Mouse (Mus musculus) C2C12 (cell line): ENCODE results near the gene Sgsm3. TPM values are rescaled to one million over a fixed set of nuclear protein-coding genes. Genes with fewer than 3 reads are reported as not detected.

Source experiments
- H3K27me3 ChIP-seq: one replicate; pipeline ENCODE4 v1.6.1; 2011; ENCODE audit not compliant: control insufficient read depth, insufficient read depth, insufficient read length
- H3K36me3 ChIP-seq: one replicate; pipeline ENCODE4 v1.6.1; 2011; ENCODE audit not compliant: control insufficient read depth, insufficient read depth
- H3K4me3 ChIP-seq: one replicate; pipeline ENCODE4 v1.5.1; 2011; ENCODE audit warnings: mild to moderate bottlenecking, control low read depth; ENCODE audit not compliant: poor library complexity, insufficient read depth, severe bottlenecking
- H3K79me2 ChIP-seq: one replicate; pipeline ENCODE4 v1.6.1; 2011; ENCODE audit not compliant: control insufficient read depth, insufficient read depth
- H3K79me3 ChIP-seq: one replicate; pipeline ENCODE4 v1.6.1; 2011; ENCODE audit warnings: low read depth, control low read depth
- H3ac ChIP-seq: one replicate; pipeline ENCODE3; 2011; ENCODE audit warnings: low read depth; ENCODE audit not compliant: control insufficient read depth, insufficient read length
- CEBPB ChIP-seq: IDR thresholded peaks from one replicate; pipeline ENCODE4 v1.6.1; 2011; ENCODE audit warnings: low read depth, mild to moderate bottlenecking, control low read depth, moderate library complexity
- CTCF ChIP-seq: IDR thresholded peaks from one replicate; pipeline ENCODE4 v1.5.1; 2011; ENCODE audit not compliant: control insufficient read depth, insufficient read depth, insufficient read length
- FOSL1 ChIP-seq: IDR thresholded peaks from one replicate; pipeline ENCODE4 v1.8.0; 2011; ENCODE audit warnings: mild to moderate bottlenecking, low read length; ENCODE audit not compliant: poor library complexity, insufficient read depth, severe bottlenecking
- MAX ChIP-seq: IDR thresholded peaks from one replicate; pipeline ENCODE4 v1.6.1; 2011; ENCODE audit warnings: mild to moderate bottlenecking, control low read depth
- MYOD1 ChIP-seq: IDR thresholded peaks from one replicate; pipeline ENCODE4 v1.6.1; 2011; ENCODE audit warnings: low read depth; ENCODE audit not compliant: control insufficient read depth, insufficient read length
- MYOG ChIP-seq: IDR thresholded peaks from one replicate; pipeline ENCODE4 v1.6.1; 2011; ENCODE audit not compliant: control insufficient read depth, insufficient read length; ENCODE audit errors: extremely low read depth
- USF1 ChIP-seq: IDR thresholded peaks from one replicate; pipeline ENCODE4 v1.6.1; 2011; ENCODE audit warnings: low read depth, mild to moderate bottlenecking, control low read depth, moderate library complexity
- polyA plus RNA-seq: library from polyadenylated mRNA; unstranded; fragments of >200 nt; fragmentation: generic; extraction: Trizol; gene quantifications from one replicate; pipeline ENCODE4 v1.2.1, GENCODE M21; 2012; ENCODE audit warnings: missing spikeins

Sgsm3 gene
- polyA plus RNA-seq, 1 experiment: 27.0 TPM

GRCm38 (mm10) chr15:81045336-81045735 is 67.8 kb downstream of the Sgsm3 start:
- Histone ChIP-seq H3K27me3 (no peaks in the 10 kb centered on the region), H3K36me3 (peaks cover 32% of the 10 kb centered on the region), H3K79me2 (peaks cover 85% of the 10 kb centered on the region), H3K4me3 (no peak overlapping the region), H3K79me3 (peaks cover 14% of the 10 kb centered on the region), H3ac (no peak overlapping the region)
- TF ChIP-seq MYOD1 (no peak), MAX (no peak), CTCF (no peak), MYOG (no peak), USF1 (no peak), CEBPB (no peak), FOSL1 (no peak)

GRCm38 (mm10) chr15:81046061-81046460 is 68.5 kb downstream of the Sgsm3 start:
- peaks cover 14% of the 10 kb centered on the region for H3K79me3 ChIP-seq
- peaks cover 86% of the 10 kb centered on the region for H3K79me2 ChIP-seq
- H3K36me3 ChIP-seq: peaks cover 32% of the 10 kb centered on the region
- H3ac ChIP-seq: no peak overlapping the region
- H3K27me3 ChIP-seq: no peaks in the 10 kb centered on the region
- no peak for TF ChIP-seq CEBPB
- TF ChIP-seq MYOD1: no peak
- TF ChIP-seq USF1: no peak
- no peak for TF ChIP-seq MAX
- no peak for TF ChIP-seq MYOG
- TF ChIP-seq FOSL1: no peak
- no peak for TF ChIP-seq CTCF
- no peak overlapping the region for H3K4me3 ChIP-seq

DNA sequence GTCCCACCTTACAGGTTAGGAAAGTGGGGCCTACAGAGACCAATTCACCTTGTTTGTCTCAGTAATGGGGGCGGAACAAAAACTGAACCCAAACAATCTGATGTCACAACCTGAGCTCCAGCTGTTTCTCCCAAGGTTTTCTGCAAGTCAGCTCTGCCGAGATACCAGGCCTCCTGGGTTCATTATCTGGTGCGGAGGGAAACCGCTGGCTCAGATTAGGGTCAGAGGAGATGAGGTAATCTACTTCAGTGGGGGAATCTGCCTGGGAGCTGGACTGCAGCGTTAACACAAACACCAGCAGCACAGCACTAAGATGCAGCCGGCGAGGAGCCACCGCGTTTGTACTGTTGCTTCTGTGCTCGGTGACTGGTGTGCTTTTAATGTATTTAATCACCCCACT is 69.9 kb downstream of the Sgsm3 start:
- no peak overlapping the region for H3ac ChIP-seq
- peaks cover 25% of the 10 kb centered on the region for H3K36me3 ChIP-seq
- peaks cover 15% of the 10 kb centered on the region for H3K79me3 ChIP-seq
- peaks cover 86% of the 10 kb centered on the region for H3K79me2 ChIP-seq
- TF ChIP-seq CTCF (no peak), FOSL1 (no peak), MYOG (no peak), MAX (no peak), MYOD1 (no peak)
- no peak overlapping the region for H3K4me3 ChIP-seq
- H3K27me3 ChIP-seq: no peaks in the 10 kb centered on the region

DNA sequence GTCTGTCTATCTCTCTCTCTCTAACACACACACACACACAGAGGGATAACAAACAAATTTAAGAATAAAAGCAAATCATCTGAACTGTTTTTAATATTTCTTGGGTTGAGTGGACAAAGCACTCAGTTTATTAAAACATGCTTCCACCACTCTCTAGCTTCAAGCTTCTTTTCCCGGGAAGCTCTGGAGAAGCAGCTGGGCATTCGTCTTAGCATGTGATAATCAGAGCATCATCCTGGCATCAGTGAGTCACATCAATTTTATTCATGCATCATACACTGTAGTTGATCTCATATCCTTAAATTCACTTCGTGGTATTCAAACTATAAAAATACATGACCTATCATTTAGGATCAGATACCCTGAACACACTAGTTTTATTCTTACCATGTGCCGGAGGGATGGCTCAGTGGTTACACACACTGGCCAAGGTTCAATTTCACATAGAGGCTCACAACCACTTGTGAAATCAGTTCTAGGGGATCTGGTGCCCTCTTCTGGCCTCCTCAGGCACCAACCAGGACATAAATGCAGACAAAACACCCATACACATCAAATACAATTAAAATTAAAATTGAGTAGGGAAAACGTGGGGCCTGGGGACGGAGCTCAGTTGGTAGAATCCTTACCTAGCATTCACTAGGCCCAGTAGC is 72.0 kb downstream of the Sgsm3 start:
- TF ChIP-seq USF1 (peak; percentile 31), CEBPB (peak; percentile 73), MAX (no peak), MYOD1 (peak; percentile 76), FOSL1 (peak; percentile 22)
- no peak overlapping the region for H3K4me3 ChIP-seq
- peaks cover 8% of the 10 kb centered on the region for H3K36me3 ChIP-seq
- no peaks in the 10 kb centered on the region for H3K27me3 ChIP-seq
- peaks cover 29% of the 10 kb centered on the region for H3K79me3 ChIP-seq
- no peak overlapping the region for H3ac ChIP-seq
- H3K79me2 ChIP-seq: peaks cover 93% of the 10 kb centered on the region

GRCm38 (mm10) chr15:81050488-81050887 is 72.9 kb downstream of the Sgsm3 start:
- Histone ChIP-seq H3K4me3 (no peak overlapping the region), H3K79me3 (peaks cover 38% of the 10 kb centered on the region), H3K36me3 (peaks cover under 1% of the 10 kb centered on the region), H3K79me2 (peaks cover 93% of the 10 kb centered on the region), H3K27me3 (no peaks in the 10 kb centered on the region), H3ac (no peak overlapping the region)
- TF ChIP-seq MYOG (no peak), CTCF (no peak), FOSL1 (no peak), CEBPB (no peak), USF1 (no peak), MYOD1 (no peak), MAX (no peak)

DNA sequence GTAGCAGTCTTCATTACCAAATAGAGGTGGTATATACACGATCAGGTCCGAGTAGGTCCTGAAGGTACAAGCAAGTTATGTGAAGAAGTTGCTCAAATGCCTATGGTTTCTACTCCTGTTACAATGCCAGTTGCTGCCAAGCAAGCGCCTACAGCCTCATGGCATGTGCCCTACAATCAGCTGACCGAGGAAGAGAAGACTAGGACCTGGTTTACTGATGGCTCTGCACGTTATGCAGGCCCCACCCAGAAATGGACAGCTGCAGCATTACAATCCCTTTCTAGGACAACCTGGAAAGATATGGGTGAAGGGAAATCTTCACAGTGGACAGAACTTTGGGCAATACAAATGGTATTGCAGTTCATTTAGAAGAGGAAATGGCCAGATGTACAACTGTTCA is 74.9 kb downstream of the Sgsm3 start:
- TF ChIP-seq MAX (no peak), MYOG (no peak), CTCF (no peak)
- Histone ChIP-seq H3K79me3 (peaks cover 55% of the 10 kb centered on the region), H3K36me3 (peaks cover 5% of the 10 kb centered on the region), H3ac (no peak overlapping the region), H3K27me3 (no peaks in the 10 kb centered on the region), H3K4me3 (no peak overlapping the region), H3K79me2 (peaks cover 94% of the 10 kb centered on the region)
